Mouse (Mus musculus): ENCODE measurements around the gene Gpr137. TPM values are rescaled to one million over a fixed set of nuclear protein-coding genes. Genes with fewer than 3 reads are reported as not detected.
"Not testable (repeated sequence)": the region's sequence is repeated elsewhere in the genome, so short reads cannot be mapped to it uniquely, and the experiment has no call there.

Gpr137 gene
- polyA plus RNA-seq, 1 experiment from 2014 or later, result 18.2 TPM

- Histone ChIP-seq H3K9me3 (ENCODE audit: control insufficient read depth, low read length) (no peaks in the 10 kb centered on the region), H3K4me2 (peak overlapping the region; percentile 89), H3K27ac (ENCODE audit: low read depth, low read length) (no peak overlapping the region), H3K36me3 (ENCODE audit: control insufficient read depth, insufficient read depth, low read length) (peaks cover 33% of the 10 kb centered on the region), H3K9ac (ENCODE audit: low read depth, low read length) (peak overlapping the region; percentile 84; the same call in 1 of the 2 replicates), H3K4me1 (replicated peaks; ENCODE audit: control insufficient read depth, insufficient read depth, low read length) (peaks cover 21% of the 10 kb centered on the region), H3K27me3 (replicated peaks; ENCODE audit: control insufficient read depth, insufficient read depth, low read length) (no peaks in the 10 kb centered on the region), H3K4me3 (ENCODE audit: low read depth, low read length) (peak overlapping the region; percentile 77)
- WGBS, result 79% methylated on average over 7 of the region's 7 CpGs
- DNase-seq (ENCODE audit: low spot score) (no peak), ATAC-seq (replicated peaks; ENCODE audit: low FRiP score) (no peak)
Observed at GRCm38 (mm10) chr19:6907811-6908540, 34.3 kb downstream of the Gpr137 start.

- 91% methylated on average over 8 of the region's 8 CpGs for WGBS
- no peaks in the 10 kb centered on the region for H3K9me3 ChIP-seq (ENCODE audit: control insufficient read depth, low read length)
- no peaks in the 10 kb centered on the region for H3K27me3 ChIP-seq (replicated peaks; ENCODE audit: control insufficient read depth, insufficient read depth, low read length)
- DNase-seq (ENCODE audit: low spot score) (no peak), ATAC-seq (replicated peaks; ENCODE audit: low FRiP score) (no peak)
- no peak overlapping the region for H3K9ac ChIP-seq (ENCODE audit: low read depth, low read length)
- no peak overlapping the region for H3K4me3 ChIP-seq (ENCODE audit: low read depth, low read length)
- H3K4me1 ChIP-seq (replicated peaks; ENCODE audit: control insufficient read depth, insufficient read depth, low read length), result peaks cover 21% of the 10 kb centered on the region
- H3K36me3 ChIP-seq (ENCODE audit: control insufficient read depth, insufficient read depth, low read length), result peaks cover 24% of the 10 kb centered on the region
- no peak overlapping the region for H3K27ac ChIP-seq (ENCODE audit: low read depth, low read length)
- no peak overlapping the region; the same call in 1 of the 2 replicates for H3K4me2 ChIP-seq
Observed at GRCm38 (mm10) chr19:6907094-6907493, 35.2 kb downstream of the Gpr137 start.

- H3K4me2 ChIP-seq, result no peak overlapping the region
- no peak overlapping the region for H3K4me3 ChIP-seq (ENCODE audit: low read depth, low read length)
- no peak overlapping the region for H3K27ac ChIP-seq (ENCODE audit: low read depth, low read length)
- WGBS, result 78% methylated on average over 3 of the region's 3 CpGs
- ATAC-seq (replicated peaks; ENCODE audit: low FRiP score) (no peak), DNase-seq (ENCODE audit: low spot score) (no peak)
- H3K4me1 ChIP-seq (replicated peaks; ENCODE audit: control insufficient read depth, insufficient read depth, low read length), result peaks cover 18% of the 10 kb centered on the region
- H3K9ac ChIP-seq (ENCODE audit: low read depth, low read length), result no peak overlapping the region
- no peaks in the 10 kb centered on the region for H3K9me3 ChIP-seq (ENCODE audit: control insufficient read depth, low read length)
- H3K27me3 ChIP-seq (replicated peaks; ENCODE audit: control insufficient read depth, insufficient read depth, low read length), result no peaks in the 10 kb centered on the region
- H3K36me3 ChIP-seq (ENCODE audit: control insufficient read depth, insufficient read depth, low read length), result peaks cover 17% of the 10 kb centered on the region
Observed at GRCm38 (mm10) chr19:6906199-6906598, 36.1 kb downstream of the Gpr137 start.

GRCm38 (mm10) chr19:6905498-6906159 lies 36.7 kb downstream of the Gpr137 start:
- H3K4me1 ChIP-seq (replicated peaks; ENCODE audit: control insufficient read depth, insufficient read depth, low read length), result peaks cover 14% of the 10 kb centered on the region
- no peak overlapping the region for H3K4me3 ChIP-seq (ENCODE audit: low read depth, low read length)
- no peaks in the 10 kb centered on the region for H3K9me3 ChIP-seq (ENCODE audit: control insufficient read depth, low read length)
- no peak overlapping the region for H3K9ac ChIP-seq (ENCODE audit: low read depth, low read length)
- ATAC-seq (replicated peaks; ENCODE audit: low FRiP score) (no peak), DNase-seq (ENCODE audit: low spot score) (no peak)
- H3K27me3 ChIP-seq (replicated peaks; ENCODE audit: control insufficient read depth, insufficient read depth, low read length), result no peaks in the 10 kb centered on the region
- 95% methylated on average over 11 of the region's 11 CpGs for WGBS
- no peak overlapping the region for H3K27ac ChIP-seq (ENCODE audit: low read depth, low read length)
- H3K4me2 ChIP-seq, result no peak overlapping the region
- H3K36me3 ChIP-seq (ENCODE audit: control insufficient read depth, insufficient read depth, low read length), result peaks cover 17% of the 10 kb centered on the region

GRCm38 (mm10) chr19:6904846-6905245 lies 37.4 kb downstream of the Gpr137 start:
- WGBS, result 77% methylated on average over 2 of the region's 2 CpGs
- ATAC-seq (replicated peaks; ENCODE audit: low FRiP score) (no peak), DNase-seq (ENCODE audit: low spot score) (no peak)
- H3K9me3 ChIP-seq (ENCODE audit: control insufficient read depth, low read length), result no peaks in the 10 kb centered on the region
- H3K27me3 ChIP-seq (replicated peaks; ENCODE audit: control insufficient read depth, insufficient read depth, low read length), result no peaks in the 10 kb centered on the region
- H3K36me3 ChIP-seq (ENCODE audit: control insufficient read depth, insufficient read depth, low read length), result peaks cover 17% of the 10 kb centered on the region
- no peak overlapping the region for H3K27ac ChIP-seq (ENCODE audit: low read depth, low read length)
- no peak overlapping the region for H3K4me3 ChIP-seq (ENCODE audit: low read depth, low read length)
- no peak overlapping the region for H3K4me2 ChIP-seq
- H3K9ac ChIP-seq (ENCODE audit: low read depth, low read length), result no peak overlapping the region
- peaks cover 14% of the 10 kb centered on the region for H3K4me1 ChIP-seq (replicated peaks; ENCODE audit: control insufficient read depth, insufficient read depth, low read length)

- Histone ChIP-seq H3K4me3 (ENCODE audit: low read depth, low read length) (no peak overlapping the region), H3K27me3 (replicated peaks; ENCODE audit: control insufficient read depth, insufficient read depth, low read length) (no peaks in the 10 kb centered on the region), H3K27ac (ENCODE audit: low read depth, low read length) (no peak overlapping the region), H3K9ac (ENCODE audit: low read depth, low read length) (no peak overlapping the region), H3K4me2 (no peak overlapping the region), H3K36me3 (ENCODE audit: control insufficient read depth, insufficient read depth, low read length) (peaks cover 15% of the 10 kb centered on the region), H3K9me3 (ENCODE audit: control insufficient read depth, low read length) (no peaks in the 10 kb centered on the region), H3K4me1 (replicated peaks; ENCODE audit: control insufficient read depth, insufficient read depth, low read length) (peaks cover 5% of the 10 kb centered on the region)
- ATAC-seq (replicated peaks; ENCODE audit: low FRiP score) (no peak), DNase-seq (ENCODE audit: low spot score) (no peak)
- WGBS, result 98% methylated on average over 1 of the region's 1 CpGs
Observed at GRCm38 (mm10) chr19:6903031-6903430, 39.2 kb downstream of the Gpr137 start.

- Histone ChIP-seq H3K9me3 (ENCODE audit: control insufficient read depth, low read length) (no peaks in the 10 kb centered on the region), H3K27ac (ENCODE audit: low read depth, low read length) (no peak overlapping the region), H3K4me2 (no peak overlapping the region), H3K4me1 (replicated peaks; ENCODE audit: control insufficient read depth, insufficient read depth, low read length) (no peaks in the 10 kb centered on the region), H3K4me3 (ENCODE audit: low read depth, low read length) (no peak overlapping the region), H3K36me3 (ENCODE audit: control insufficient read depth, insufficient read depth, low read length) (peaks cover 2% of the 10 kb centered on the region; the same call in 1 of the 2 replicates), H3K27me3 (replicated peaks; ENCODE audit: control insufficient read depth, insufficient read depth, low read length) (no peaks in the 10 kb centered on the region), H3K9ac (ENCODE audit: low read depth, low read length) (no peak overlapping the region)
- WGBS, result 78% methylated on average over 4 of the region's 4 CpGs
- no peak for ATAC-seq (replicated peaks; ENCODE audit: low FRiP score)
- DNase-seq (ENCODE audit: low spot score), result no peak
Observed at GRCm38 (mm10) chr19:6899641-6900040, 42.6 kb downstream of the Gpr137 start.

- not testable (repeated sequence) for H3K9ac ChIP-seq (ENCODE audit: low read depth, low read length); ATAC-seq (replicated peaks; ENCODE audit: low FRiP score); H3K4me1 ChIP-seq (replicated peaks; ENCODE audit: control insufficient read depth, insufficient read depth, low read length); H3K36me3 ChIP-seq (ENCODE audit: control insufficient read depth, insufficient read depth, low read length); H3K4me2 ChIP-seq; H3K9me3 ChIP-seq (ENCODE audit: control insufficient read depth, low read length); H3K27me3 ChIP-seq (replicated peaks; ENCODE audit: control insufficient read depth, insufficient read depth, low read length); H3K4me3 ChIP-seq (ENCODE audit: low read depth, low read length); H3K27ac ChIP-seq (ENCODE audit: low read depth, low read length); DNase-seq (ENCODE audit: low spot score)
- WGBS, result 77% methylated on average over 18 of the region's 18 CpGs
Observed at GRCm38 (mm10) chr19:6895608-6896305, 46.5 kb downstream of the Gpr137 start.
